Mouse (Mus musculus) c-Kit-positive CD71-negative TER-119-negative erythroid progenitor cells, embryonic 14.5 days (primary cell): ENCODE data around the gene Zcchc9.

Source experiments
- DNase-seq: peaks from one replicate; pipeline ENCODE4 v3.0.0-alpha.2; 2013; ENCODE audit warnings: low read depth

Zcchc9 gene

GRCm38 (mm10) chr13:91761654-91762445 is 45.7 kb downstream of the Zcchc9 start:
- no peak for DNase-seq

DNA sequence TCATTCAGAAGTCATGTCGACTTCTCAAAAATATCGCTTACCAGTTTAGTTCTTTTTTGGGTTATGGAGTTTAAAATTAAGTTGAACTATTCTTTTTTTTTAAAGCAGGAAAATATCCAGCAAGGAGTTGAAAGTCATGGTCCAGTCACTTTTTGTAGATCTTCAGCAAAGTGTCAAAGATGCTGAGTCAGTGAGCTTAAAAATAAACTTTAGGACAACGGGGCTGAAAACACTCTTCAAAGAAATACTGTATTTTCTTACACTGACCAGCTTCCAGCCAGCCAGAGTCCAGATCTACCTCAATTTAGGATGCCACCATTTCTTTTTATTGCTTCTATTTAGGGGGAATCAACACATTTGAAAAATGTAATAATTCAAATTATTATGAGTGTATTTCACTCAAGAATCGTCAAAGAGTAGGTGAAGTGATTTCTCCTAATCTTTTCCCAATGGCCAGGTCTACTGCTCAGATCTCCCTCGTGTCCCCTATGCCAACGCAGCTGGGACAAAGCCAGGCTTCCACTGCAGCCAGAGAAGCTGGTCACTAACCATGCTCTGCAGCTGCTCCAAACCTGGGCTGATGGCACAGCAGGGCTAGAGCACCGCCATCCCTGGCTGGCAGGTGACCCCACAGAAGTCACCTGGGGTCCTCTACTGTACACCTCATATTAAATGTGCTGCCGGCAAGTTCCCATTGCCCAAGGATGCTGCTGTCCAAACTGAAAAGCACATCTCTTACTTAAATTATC is 47.0 kb downstream of the Zcchc9 start:
- no peak for DNase-seq

DNA sequence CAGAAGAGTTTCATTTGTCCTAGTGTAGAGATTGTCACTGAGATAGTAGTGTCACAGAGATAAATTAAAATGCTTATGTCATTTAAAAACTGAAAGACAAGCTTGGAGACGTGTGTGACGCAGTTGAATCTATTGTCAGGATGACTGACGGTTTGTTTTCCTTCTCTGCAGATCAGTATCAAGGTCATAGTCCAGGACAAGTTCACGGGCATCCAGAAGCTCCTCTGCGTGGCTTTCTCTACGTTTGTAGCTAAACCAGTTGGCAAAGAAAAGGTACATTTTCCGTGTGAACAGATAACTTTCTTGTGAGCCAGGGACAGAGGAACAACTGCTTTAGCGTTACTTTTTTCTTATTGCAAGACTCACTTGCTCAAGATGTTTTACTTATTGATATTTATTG is 47.7 kb downstream of the Zcchc9 start:
- no peak for DNase-seq

DNA sequence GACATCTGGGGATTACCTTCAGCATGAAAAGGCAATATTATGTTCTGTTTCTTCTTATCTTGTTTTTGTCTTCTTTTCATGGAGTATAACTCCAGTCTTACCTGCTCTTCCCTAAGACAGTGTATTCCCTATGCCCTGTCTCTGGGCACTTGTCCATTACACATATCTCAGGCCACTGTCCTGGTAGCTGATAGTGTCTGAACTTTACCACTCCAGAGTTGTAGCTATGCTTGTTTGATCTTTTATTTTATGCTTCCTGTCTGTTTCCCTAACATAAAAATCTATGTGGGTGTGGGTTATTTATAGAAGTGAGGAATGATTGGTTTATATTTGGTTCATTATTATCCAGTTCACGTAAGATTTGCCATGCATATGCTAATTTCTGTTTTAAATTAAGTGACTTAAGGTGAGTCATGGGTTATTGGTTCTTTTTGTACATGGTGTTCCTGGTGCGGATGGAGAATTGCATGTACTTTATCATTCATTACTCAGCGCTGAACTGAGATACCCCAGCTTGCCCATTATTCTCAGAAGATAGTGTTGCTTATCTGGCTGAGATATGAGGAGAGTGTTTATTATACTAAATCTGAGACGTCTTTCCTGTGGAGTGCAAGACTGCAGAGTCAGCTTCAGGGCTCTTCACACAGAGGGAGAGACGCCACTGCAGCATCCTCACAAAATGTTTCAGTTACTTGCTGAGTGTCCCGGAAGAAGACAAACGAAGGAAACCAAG is 49.0 kb downstream of the Zcchc9 start:
- no peak for DNase-seq

DNA sequence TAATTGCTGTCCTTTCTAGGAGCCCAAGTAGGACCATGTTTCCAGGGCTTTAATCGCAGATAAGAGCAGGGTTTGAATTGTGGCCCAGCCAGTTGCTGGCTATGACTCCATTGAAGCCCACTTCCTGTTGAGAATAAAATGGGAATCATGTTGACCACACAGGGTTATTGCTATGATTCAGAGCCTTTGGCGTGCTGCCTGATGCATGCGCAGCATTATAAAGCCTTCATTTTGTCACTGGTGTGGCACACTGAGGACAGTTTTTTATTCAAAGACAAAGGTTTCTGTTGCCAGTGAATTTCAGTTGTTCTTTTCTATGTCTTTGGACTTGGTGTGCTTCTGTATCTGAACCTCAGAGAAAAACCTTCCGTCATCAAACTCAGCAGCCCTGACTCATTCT is 51.3 kb downstream of the Zcchc9 start:
- DNase-seq = no peak

GRCm38 (mm10) chr13:91754762-91755161 is 52.7 kb downstream of the Zcchc9 start:
- DNase-seq = no peak

GRCm38 (mm10) chr13:91753724-91754123 is 53.8 kb downstream of the Zcchc9 start:
- DNase-seq = no peak

DNA sequence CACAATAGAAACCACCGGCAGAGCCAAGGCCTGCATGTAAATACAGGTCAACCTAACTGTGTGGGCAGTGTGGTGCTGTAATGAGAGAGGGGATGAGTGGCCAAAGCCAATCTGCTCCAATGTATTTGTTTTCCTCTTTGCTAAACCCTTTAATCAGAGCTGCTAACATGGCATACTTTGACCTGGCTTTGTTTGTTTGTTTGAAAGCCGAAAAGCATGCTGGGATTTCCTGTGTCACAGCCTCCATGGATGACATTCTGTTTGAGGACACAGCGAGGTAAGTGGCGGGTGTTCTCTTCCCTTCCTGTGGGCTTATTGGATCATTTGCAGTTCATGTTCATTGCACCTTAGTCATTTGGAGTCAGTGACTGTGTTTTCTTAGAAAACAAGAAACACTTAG is 57.5 kb downstream of the Zcchc9 start:
- no peak for DNase-seq

- DNase-seq = no peak
Measured at GRCm38 (mm10) chr13:91748401-91748800, 59.1 kb downstream of the Zcchc9 start.
